Mouse (Mus musculus) embryonic facial prominence, embryonic 15.5 days (tissue): Measurements from ENCODE around the gene Socs7. TPM values are rescaled to one million over a fixed set of nuclear protein-coding genes. Genes with fewer than 3 reads are reported as not detected.

Experiments
- ATAC-seq: fragments of 200-750 bp; cut with Nextera tagmentation; 2 replicates; pipeline ENCODE4 v1.8.0; 2017; ENCODE audit warnings: low read depth, moderate TSS enrichment; ENCODE audit not compliant: insufficient number of reproducible peaks, low FRiP score, low TSS enrichment
- H3K27ac ChIP-seq: fragments of 300-500 bp; sonication (generic); replicated peaks from 2 replicates; pipeline ENCODE4 v1.5.1; 2015; ENCODE audit warnings: mild to moderate bottlenecking, inconsistent platforms
- H3K27me3 ChIP-seq: fragments of 300-500 bp; sonication (generic); 2 replicates; pipeline ENCODE4 v1.6.1; 2015; ENCODE audit warnings: inconsistent platforms
- H3K36me3 ChIP-seq: fragments of 300-500 bp; sonication (generic); 2 replicates; pipeline ENCODE4 v1.6.1; 2015; ENCODE audit warnings: mild to moderate bottlenecking, inconsistent platforms
- H3K4me1 ChIP-seq: fragments of 300-500 bp; sonication (generic); 2 replicates; pipeline ENCODE4 v1.6.1; 2015; ENCODE audit warnings: inconsistent platforms
- H3K4me2 ChIP-seq: fragments of 300-500 bp; sonication (generic); replicated peaks from 2 replicates; pipeline ENCODE4 v1.6.1; 2015; ENCODE audit warnings: mild to moderate bottlenecking, inconsistent platforms
- H3K4me3 ChIP-seq: fragments of 300-500 bp; sonication (generic); replicated peaks from 2 replicates; pipeline ENCODE4 v1.5.1; 2015; ENCODE audit warnings: mild to moderate bottlenecking, inconsistent platforms
- H3K9ac ChIP-seq: fragments of 300-500 bp; sonication (generic); 2 replicates; pipeline ENCODE4 v1.6.1; 2015; ENCODE audit warnings: inconsistent platforms
- H3K9me3 ChIP-seq: fragments of 300-500 bp; sonication (generic); replicated peaks from 2 replicates; pipeline ENCODE4 v1.6.1; 2016; ENCODE audit warnings: inconsistent platforms
- WGBS: fragments of 180-500 bp; shearing (Covaris S2); methylation state at CpG from one replicate; pipeline ENCODE4 v1.1.7; 2015; 5-methylcytosine and 5-hydroxymethylcytosine counted together
- polyA plus RNA-seq: library from polyadenylated mRNA; unstranded; fragments of >200 nt; fragmentation: Nextera tagmentation; extraction: Ambion mirVana; gene quantifications from 2 replicates; pipeline ENCODE4 v1.2.1, GENCODE M21; 2015

Gene Socs7
- polyA plus RNA-seq, 1 experiment from 2014 or later: 4.8 TPM

DNA sequence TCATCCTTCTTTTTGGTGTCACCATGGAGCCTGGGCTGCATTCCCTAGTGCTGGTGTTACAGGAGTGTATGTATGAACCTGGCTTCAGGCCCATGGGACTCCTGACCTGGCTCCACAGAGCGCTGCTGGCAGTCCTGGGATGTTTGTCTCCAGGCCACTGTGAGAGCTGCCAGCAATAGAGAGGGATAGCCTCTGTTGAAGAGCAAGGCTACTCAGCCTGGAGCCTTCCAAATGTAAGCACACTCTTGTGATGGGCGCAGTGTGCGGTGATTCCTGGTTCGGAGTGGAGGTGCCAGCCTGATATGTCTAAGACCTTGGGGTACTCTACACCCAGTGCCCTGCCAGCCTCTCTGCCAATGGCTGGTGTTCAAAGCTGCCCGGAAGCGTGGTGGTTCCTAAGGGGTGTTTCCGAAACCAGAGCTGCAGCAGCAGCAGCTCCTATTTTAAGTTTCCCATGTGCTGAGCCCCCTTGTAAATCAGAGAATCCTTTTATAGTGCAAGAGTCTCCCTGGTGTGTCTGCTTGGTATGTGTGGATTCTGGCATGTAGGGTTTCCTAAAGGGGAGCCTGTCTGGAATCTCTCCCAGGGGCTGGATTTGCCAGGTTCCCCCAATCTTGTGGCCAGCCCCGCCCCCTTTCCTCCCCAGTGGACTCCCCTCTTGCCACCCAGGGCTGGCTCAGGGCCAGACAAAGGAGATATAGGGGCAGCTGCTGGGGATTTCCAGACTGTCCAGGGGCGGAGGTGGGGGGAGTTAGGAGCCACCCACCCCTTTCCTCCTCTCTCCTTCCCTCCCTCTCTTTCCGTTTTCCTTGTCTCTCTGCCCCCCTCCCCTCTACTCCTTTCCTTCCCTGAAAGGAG lies 44.0 kb downstream of the Socs7 start:
- no peak for ATAC-seq
- Histone ChIP-seq H3K9ac (no peak overlapping the region), H3K4me3 (peak overlapping the region; percentile 52; the same call in 1 of the 2 replicates), H3K9me3 (no peaks in the 10 kb centered on the region), H3K4me2 (peak overlapping the region; percentile 93), H3K27ac (peak overlapping the region; percentile 52), H3K27me3 (no peaks in the 10 kb centered on the region), H3K4me1 (peaks cover 39% of the 10 kb centered on the region), H3K36me3 (no peaks in the 10 kb centered on the region)
- WGBS: 40% methylated on average over 10 of the region's 10 CpGs

DNA sequence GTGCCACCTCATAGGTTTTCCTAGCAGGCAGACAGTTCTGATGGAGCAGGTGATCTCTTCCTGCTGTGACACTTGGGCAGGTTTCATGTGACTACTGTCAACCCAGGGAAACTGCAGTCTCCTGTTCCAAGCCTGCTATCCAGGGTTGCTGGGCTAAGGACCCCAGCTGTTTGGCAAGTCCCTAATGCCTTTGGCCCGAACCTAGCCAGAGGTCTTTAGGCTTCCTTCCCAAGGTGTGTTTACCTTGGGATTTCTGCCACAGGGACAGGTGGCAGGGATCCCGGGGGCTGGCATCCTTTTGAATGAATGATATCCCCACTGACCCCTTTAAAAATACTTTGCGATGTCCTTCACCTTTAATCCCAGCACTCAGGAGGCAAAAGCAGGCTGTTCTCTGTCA lies 45.1 kb downstream of the Socs7 start:
- H3K9ac ChIP-seq: no peak overlapping the region
- H3K9me3 ChIP-seq: no peaks in the 10 kb centered on the region
- H3K4me1 ChIP-seq: peaks cover 39% of the 10 kb centered on the region
- H3K27ac ChIP-seq: no peak overlapping the region
- 75% methylated on average over 3 of the region's 3 CpGs for WGBS
- H3K27me3 ChIP-seq: no peaks in the 10 kb centered on the region
- no peak overlapping the region for H3K4me2 ChIP-seq
- no peaks in the 10 kb centered on the region for H3K36me3 ChIP-seq
- no peak overlapping the region for H3K4me3 ChIP-seq
- ATAC-seq: no peak

DNA sequence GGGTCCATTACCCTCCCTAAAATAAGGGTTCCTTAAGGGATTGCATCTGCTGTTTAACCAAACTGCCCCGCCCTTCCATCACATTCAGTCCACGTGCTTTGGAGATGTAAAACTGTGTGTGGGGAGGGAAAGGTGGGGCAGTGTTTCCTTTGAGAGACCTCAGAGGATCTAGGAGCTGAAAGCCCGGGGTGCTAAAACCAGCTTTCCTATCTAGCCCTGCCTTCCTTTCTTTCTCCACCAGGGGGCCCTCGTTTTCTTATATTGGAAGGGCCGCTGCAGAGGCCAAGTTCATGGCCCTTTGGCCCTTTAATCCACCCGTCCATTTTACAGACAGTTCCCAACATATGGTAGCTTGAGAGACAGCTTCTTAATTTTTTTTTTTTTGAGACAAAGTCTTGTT lies 45.8 kb downstream of the Socs7 start:
- H3K9ac ChIP-seq: no peak overlapping the region
- H3K27me3 ChIP-seq: no peaks in the 10 kb centered on the region
- no peak overlapping the region for H3K4me3 ChIP-seq
- ATAC-seq: no peak
- peaks cover 41% of the 10 kb centered on the region for H3K4me1 ChIP-seq
- no peak overlapping the region for H3K27ac ChIP-seq
- 3% methylated on average over 6 of the region's 6 CpGs for WGBS
- no peaks in the 10 kb centered on the region for H3K9me3 ChIP-seq
- no peaks in the 10 kb centered on the region for H3K36me3 ChIP-seq
- H3K4me2 ChIP-seq: no peak overlapping the region

DNA sequence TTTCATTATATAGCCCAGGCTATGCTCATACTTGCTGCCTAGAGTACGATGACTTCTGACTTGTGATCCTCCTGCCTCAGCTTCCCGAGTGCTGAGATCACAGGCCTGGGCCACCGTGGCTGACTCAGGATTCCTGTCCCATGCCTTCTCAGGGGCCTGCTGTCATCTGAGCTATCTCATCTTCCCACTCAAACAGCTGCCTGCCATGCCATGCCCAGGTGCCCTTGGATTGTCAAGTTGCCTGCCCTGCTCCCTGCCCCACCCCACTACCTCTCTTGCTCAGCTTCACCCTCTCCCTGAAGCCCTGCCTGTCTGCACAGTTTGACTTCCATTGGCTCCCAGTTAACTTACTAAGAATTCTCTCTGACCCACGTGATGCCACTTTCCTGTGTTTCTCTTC lies 48.6 kb downstream of the Socs7 start:
- Histone ChIP-seq H3K9me3 (no peaks in the 10 kb centered on the region), H3K27ac (no peak overlapping the region), H3K4me3 (no peak overlapping the region), H3K4me2 (no peak overlapping the region), H3K9ac (no peak overlapping the region), H3K27me3 (no peaks in the 10 kb centered on the region), H3K36me3 (no peaks in the 10 kb centered on the region), H3K4me1 (peaks cover 26% of the 10 kb centered on the region)
- no peak for ATAC-seq
- 76% methylated on average over 4 of the region's 4 CpGs for WGBS

DNA sequence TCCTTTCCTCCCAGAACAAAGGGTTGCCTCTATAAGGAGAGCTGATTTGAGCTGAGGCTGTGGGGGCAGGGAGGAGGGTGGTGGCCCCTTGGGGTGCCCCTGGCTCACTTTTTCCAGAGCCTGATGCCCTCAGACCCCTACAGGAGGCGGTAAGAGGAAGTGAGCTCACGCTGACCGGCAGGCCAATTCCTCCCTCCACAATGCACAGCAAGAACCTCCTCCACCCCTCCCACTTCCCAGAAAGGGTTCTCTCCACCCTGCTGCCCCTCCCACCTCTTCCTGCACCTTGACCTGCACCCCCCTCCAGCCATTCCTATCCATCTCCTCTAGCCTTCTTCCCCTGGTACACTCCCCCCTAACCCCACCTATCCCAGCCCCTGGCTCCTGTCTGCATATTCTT lies 49.8 kb downstream of the Socs7 start:
- no peak overlapping the region for H3K9ac ChIP-seq
- no peaks in the 10 kb centered on the region for H3K27me3 ChIP-seq
- no peak overlapping the region for H3K4me2 ChIP-seq
- WGBS: 30% methylated on average over 3 of the region's 3 CpGs
- peaks cover 26% of the 10 kb centered on the region for H3K4me1 ChIP-seq
- no peaks in the 10 kb centered on the region for H3K36me3 ChIP-seq
- H3K9me3 ChIP-seq: no peaks in the 10 kb centered on the region
- H3K4me3 ChIP-seq: no peak overlapping the region
- no peak for ATAC-seq
- no peak overlapping the region for H3K27ac ChIP-seq

DNA sequence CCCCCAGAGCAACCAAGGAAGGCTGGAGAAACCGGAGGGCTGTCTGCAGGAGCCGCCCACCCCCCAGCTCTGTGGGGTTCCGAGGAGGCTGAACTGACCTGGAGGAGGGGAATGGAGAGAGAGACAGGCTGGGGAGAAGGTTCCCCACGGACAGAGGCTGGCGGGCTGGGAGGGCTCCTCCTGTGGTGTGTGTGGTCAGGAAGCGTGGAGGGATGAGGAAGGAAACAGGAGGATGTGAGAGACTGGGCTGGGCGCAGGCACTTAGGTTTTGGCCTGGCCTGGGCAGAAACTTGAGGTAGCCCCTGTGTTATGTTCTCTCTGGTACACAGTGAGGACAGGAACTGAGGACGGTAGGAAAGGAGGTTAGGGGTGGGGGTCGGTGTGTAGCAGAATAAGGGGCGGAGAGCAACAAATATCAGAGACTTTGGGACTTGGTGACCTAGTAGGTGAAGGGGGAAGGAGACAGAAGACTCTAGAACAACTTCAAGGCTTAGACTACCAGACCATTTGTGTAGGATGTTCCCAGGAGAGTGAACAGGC lies 50.5 kb downstream of the Socs7 start:
- Histone ChIP-seq H3K4me1 (peaks cover 28% of the 10 kb centered on the region), H3K27ac (0 out of 2 replicates have a peak overlapping the region, but pooled peaks have one; percentile 29), H3K9me3 (no peaks in the 10 kb centered on the region), H3K4me2 (no peak overlapping the region), H3K27me3 (no peaks in the 10 kb centered on the region), H3K36me3 (no peaks in the 10 kb centered on the region), H3K4me3 (no peak overlapping the region), H3K9ac (no peak overlapping the region)
- ATAC-seq: no peak
- whole genome bisulfite sequencing: 49% methylated on average over 10 of the region's 10 CpGs

DNA sequence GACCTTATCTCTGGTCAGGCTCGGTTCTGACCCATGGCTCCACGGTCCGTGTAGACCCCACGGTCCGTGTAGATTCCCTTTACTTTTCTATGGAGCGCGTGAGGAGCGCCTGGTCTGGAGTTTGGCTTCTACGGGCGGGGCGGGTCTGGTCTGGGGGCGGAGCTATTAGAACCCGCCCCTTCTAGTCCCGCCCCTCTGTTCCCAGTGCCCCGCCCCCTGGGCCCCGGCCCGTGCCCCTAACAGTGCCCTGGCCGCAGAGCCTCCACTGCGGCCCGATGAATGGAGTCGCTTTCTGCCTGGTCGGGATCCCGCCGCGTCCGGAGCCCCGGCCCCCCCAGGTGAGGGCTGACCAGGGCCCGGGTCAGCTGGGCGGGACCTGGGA lies 53.0 kb downstream of the Socs7 start, which contains the start of gene Arhgap23:
Arhgap23 (plus strand) TSS at position 204 of the 382 bp plus-strand sequence.
- Histone ChIP-seq H3K27ac (peak within 1 kb of the TSS; percentile 93), H3K27me3 (no peaks in the 10 kb centered on the region), H3K4me3 (peak within 1 kb of the TSS; percentile 91), H3K9me3 (no peaks in the 10 kb centered on the region), H3K9ac (peak within 1 kb of the TSS; percentile 80), H3K36me3 (no peaks in the 10 kb centered on the region), H3K4me1 (peaks cover 44% of the 10 kb centered on the region), H3K4me2 (peak within 1 kb of the TSS; percentile 86)
- under 1% methylated on average over 27 of the region's 29 CpGs for WGBS
- peak; percentile 76 for ATAC-seq

DNA sequence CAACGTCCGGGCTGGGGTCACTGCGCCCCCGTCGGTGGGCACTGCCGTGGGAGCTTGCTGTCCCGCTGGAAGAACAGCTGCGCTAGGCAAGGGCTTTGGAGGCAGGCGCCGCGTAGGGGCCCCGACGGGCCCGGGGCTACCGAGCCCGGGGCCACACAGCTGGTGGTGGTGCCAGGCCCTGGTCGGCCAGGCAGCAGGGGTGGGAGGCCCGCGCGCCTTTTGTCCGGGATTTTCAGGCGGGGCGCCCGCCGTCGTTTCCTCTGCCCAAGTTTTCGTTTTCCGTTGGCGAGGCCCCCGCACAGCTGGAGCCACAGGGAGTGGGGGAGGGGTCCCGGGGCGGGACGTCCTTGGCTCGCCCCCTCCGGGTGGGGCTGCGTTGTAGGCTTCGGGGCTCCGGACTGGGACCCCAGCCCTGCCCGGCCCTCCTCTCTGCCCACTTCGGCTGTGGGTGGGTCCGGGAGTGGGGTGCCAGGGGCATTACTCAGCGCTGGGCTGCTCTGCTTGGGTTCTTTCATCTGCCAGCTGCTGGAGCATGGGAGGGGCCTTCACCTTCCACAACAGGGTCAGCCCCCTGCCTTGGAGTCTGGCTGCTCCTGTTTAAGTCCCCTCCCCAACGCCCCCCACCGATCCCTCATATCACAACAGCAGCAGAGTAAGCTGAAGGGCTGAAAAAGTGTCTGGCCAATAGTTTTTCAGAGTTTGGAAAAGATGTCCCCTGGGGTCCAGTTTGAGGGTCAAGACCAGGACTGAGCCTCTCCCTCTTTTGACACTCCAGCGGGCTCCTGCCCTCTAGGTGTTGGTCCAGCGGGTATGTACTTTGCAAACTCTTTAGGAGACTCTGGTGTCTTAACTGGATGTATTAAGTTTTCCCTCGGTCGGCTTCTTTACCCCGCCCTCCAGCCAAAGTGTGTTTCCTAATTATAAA lies 53.6 kb downstream of the Socs7 start:
- Histone ChIP-seq H3K9me3 (no peaks in the 10 kb centered on the region), H3K36me3 (no peaks in the 10 kb centered on the region), H3K4me2 (peak overlapping the region; percentile 86), H3K9ac (peak overlapping the region; percentile 80), H3K27ac (peak overlapping the region; percentile 93), H3K27me3 (no peaks in the 10 kb centered on the region), H3K4me1 (peaks cover 44% of the 10 kb centered on the region), H3K4me3 (peak overlapping the region; percentile 91)
- peak; percentile 49 for ATAC-seq
- 2% methylated on average over 49 of the region's 49 CpGs for WGBS

DNA sequence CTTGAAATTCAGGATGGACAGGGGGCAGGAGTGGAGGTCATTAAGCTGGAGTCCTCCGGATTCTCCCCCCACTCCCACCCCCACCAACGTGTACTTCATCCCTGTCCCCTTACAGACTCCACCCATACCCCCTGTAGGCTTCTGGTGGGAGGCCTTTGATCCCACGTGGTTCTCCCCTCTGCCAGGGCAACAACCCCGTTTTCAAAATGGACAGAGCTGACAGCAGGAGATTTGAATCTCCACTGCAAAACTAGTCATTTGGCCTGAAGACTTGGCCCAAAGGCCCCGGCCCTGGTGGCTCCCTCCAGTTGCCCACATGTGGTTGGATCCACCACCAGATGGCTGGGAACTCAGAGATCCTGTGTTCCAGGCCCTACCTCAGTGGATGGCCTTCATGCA lies 54.3 kb downstream of the Socs7 start:
- H3K9ac ChIP-seq: 0 out of 2 replicates have a peak overlapping the region, but pooled peaks have one; percentile 3
- WGBS: 10% methylated on average over 5 of the region's 5 CpGs
- peak overlapping the region; percentile 91 for H3K4me3 ChIP-seq
- ATAC-seq: no peak
- peaks cover 44% of the 10 kb centered on the region for H3K4me1 ChIP-seq
- H3K4me2 ChIP-seq: peak overlapping the region; percentile 86
- H3K36me3 ChIP-seq: no peaks in the 10 kb centered on the region
- peak overlapping the region; percentile 93 for H3K27ac ChIP-seq
- H3K9me3 ChIP-seq: no peaks in the 10 kb centered on the region
- no peaks in the 10 kb centered on the region for H3K27me3 ChIP-seq

DNA sequence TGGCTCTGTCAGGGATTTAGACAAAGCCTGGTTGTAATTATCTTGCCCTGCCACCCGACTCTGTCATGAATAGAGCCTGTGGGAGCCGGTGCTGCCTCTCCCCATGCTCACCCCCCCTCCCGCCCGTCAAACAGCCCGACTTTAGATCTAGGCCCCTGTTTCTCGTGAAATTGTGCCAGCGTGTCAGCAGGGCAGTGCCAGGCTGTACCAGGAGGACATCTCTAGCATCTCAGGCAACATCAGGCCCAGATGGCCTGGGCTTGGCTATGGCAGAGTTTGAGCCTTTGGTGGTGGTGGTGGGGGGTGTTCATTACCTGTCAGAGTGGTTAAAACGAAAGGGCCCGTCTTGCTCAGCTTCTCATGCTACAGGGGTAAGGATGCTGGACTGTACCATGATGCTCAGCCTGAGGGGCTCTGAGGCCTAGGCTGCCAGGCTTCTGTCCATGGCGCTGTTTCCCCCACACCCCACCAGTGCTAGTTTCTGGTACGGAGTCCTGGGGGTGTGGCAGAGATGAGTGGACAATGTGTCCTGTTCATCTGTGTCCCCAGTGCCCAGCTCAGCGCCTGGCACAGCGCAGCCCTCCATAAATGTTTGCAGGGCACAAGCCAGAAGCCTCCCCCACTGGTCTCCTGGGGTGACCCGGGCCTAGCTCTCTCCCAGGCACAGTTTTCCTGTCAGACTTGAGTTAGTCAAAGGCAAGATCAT lies 56.6 kb downstream of the Socs7 start:
- Histone ChIP-seq H3K9ac (no peak overlapping the region), H3K27me3 (no peaks in the 10 kb centered on the region), H3K4me3 (no peak overlapping the region), H3K9me3 (no peaks in the 10 kb centered on the region), H3K27ac (no peak overlapping the region), H3K36me3 (no peaks in the 10 kb centered on the region), H3K4me1 (peaks cover 51% of the 10 kb centered on the region), H3K4me2 (no peak overlapping the region)
- no peak for ATAC-seq
- WGBS: 53% methylated on average over 14 of the region's 14 CpGs
